12 mouse cellular contexts compared by ENCODE assay signal in the genomic region with DNA sequence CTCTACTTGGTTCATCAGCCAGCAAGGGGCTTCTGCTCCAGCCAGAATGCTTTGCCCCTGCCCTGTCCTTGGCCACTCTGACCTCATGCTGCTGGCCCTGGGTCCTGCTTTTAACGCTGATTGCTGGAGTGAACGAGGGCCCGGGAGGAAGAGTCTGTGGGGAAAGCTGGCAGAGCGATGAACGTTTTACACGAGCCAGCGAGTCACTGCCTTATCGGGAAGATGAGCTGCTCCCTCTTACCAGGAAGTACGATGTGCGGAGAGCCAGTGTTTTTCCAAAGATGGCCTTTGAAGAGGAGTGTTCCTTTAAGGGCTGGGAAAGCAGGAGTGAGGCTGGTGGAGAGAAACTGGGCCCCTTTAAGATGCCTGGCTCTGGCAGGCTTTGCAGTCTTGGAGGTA. TPM values are rescaled to one million over a fixed set of nuclear protein-coding genes. Genes with fewer than 3 reads are reported as not detected.
DNase-seq lines count a peak whose midpoint lies in the region; ATAC-seq lines count a peak whose summit lies in the region.
"Had no signal": no experiment of that assay in that cellular context is flagged by ENCODE, and none has a peak within 500 bp of the region (broad histone marks: within the 10 kb centered on the region; RNA-seq: fewer than 3 reads in every experiment).

No protein-coding gene starts in this region.

- peak overlapping the region; percentile 36 for H3K27ac ChIP-seq in heart, embryonic 13.5 days (replicated peaks)
- peak overlapping the region; percentile 43 for H3K27ac ChIP-seq in heart, embryonic 15.5 days
- H3K27ac ChIP-seq in liver, embryonic 13.5 days = peak overlapping the region; percentile 26; the same call in 1 of the 2 replicates
- no peak overlapping the region for H3K27ac ChIP-seq in forebrain, embryonic 16.5 days (ENCODE audit: low read length)
- H3K27ac ChIP-seq: embryonic facial prominence, embryonic 12.5 days; layer of hippocampus, adult 2 months had no signal

- peak overlapping the region; percentile 41 for H3K4me2 ChIP-seq in heart, embryonic 13.5 days
- peak overlapping the region; percentile 26; the same call in 1 of the 2 replicates for H3K4me2 ChIP-seq in heart, embryonic 15.5 days
- H3K4me2 ChIP-seq in liver, embryonic 13.5 days = peak overlapping the region; percentile 41
- no peak overlapping the region for H3K4me2 ChIP-seq in forebrain, embryonic 16.5 days (ENCODE audit: low read length)
- H3K4me2 ChIP-seq: embryonic facial prominence, embryonic 12.5 days had no signal

- no peak overlapping the region for H3K4me3 ChIP-seq in heart, embryonic 13.5 days
- H3K4me3 ChIP-seq in heart, embryonic 15.5 days = no peak overlapping the region
- H3K4me3 ChIP-seq in liver, embryonic 13.5 days (replicated peaks) = no peak overlapping the region
- H3K4me3 ChIP-seq in forebrain, embryonic 16.5 days (replicated peaks; ENCODE audit: low read length) = no peak overlapping the region
- H3K4me3 ChIP-seq: embryonic facial prominence, embryonic 12.5 days; layer of hippocampus, adult 2 months had no signal

- peaks cover 43% of the 10 kb centered on the region for H3K4me1 ChIP-seq in heart, embryonic 13.5 days
- H3K4me1 ChIP-seq in heart, embryonic 15.5 days (replicated peaks) = peaks cover 35% of the 10 kb centered on the region
- peaks cover 44% of the 10 kb centered on the region for H3K4me1 ChIP-seq in liver, embryonic 13.5 days (replicated peaks)
- H3K4me1 ChIP-seq in forebrain, embryonic 16.5 days (replicated peaks; ENCODE audit: control insufficient read depth, insufficient read depth, low read length) = peaks cover 27% of the 10 kb centered on the region

- H3K9me3 ChIP-seq in heart, embryonic 13.5 days = no peaks in the 10 kb centered on the region
- no peaks in the 10 kb centered on the region for H3K9me3 ChIP-seq in heart, embryonic 15.5 days (replicated peaks)
- no peaks in the 10 kb centered on the region for H3K9me3 ChIP-seq in liver, embryonic 13.5 days (replicated peaks)
- no peaks in the 10 kb centered on the region for H3K9me3 ChIP-seq in forebrain, embryonic 16.5 days (ENCODE audit: control insufficient read depth, low read length)
- H3K9me3 ChIP-seq: embryonic facial prominence, embryonic 12.5 days had no signal

- H3K27me3 ChIP-seq in heart, embryonic 13.5 days (replicated peaks) = no peaks in the 10 kb centered on the region
- H3K27me3 ChIP-seq in heart, embryonic 15.5 days = no peaks in the 10 kb centered on the region
- peaks cover 41% of the 10 kb centered on the region for H3K27me3 ChIP-seq in liver, embryonic 13.5 days
- H3K27me3 ChIP-seq in forebrain, embryonic 16.5 days (replicated peaks; ENCODE audit: control insufficient read depth, insufficient read depth, low read length) = no peaks in the 10 kb centered on the region; the same call in 1 of the 2 replicates

- WGBS in heart, embryonic 13.5 days = 3% methylated on average over 10 of the region's 10 CpGs
- WGBS in heart, embryonic 15.5 days = 9% methylated on average over 10 of the region's 10 CpGs
- WGBS in liver, embryonic 13.5 days (ENCODE audit: insufficient replicate concordance) = 20% methylated on average over 10 of the region's 10 CpGs
- 58% methylated on average over 10 of the region's 10 CpGs for WGBS in forebrain, embryonic 16.5 days

- H3K9ac ChIP-seq in heart, embryonic 13.5 days = peak overlapping the region; percentile 69
- no peak overlapping the region for H3K9ac ChIP-seq in heart, embryonic 15.5 days
- H3K9ac ChIP-seq in liver, embryonic 13.5 days = no peak overlapping the region; the same call in 1 of the 2 replicates
- no peak overlapping the region for H3K9ac ChIP-seq in forebrain, embryonic 16.5 days (replicated peaks; ENCODE audit: low read depth, low read length)
- H3K9ac ChIP-seq: embryonic facial prominence, embryonic 12.5 days had no signal

- H3K36me3 ChIP-seq in heart, embryonic 13.5 days = no peaks in the 10 kb centered on the region
- no peaks in the 10 kb centered on the region for H3K36me3 ChIP-seq in heart, embryonic 15.5 days
- H3K36me3 ChIP-seq in liver, embryonic 13.5 days = no peaks in the 10 kb centered on the region
- H3K36me3 ChIP-seq in forebrain, embryonic 16.5 days (ENCODE audit: control insufficient read depth, insufficient read depth) = no peaks in the 10 kb centered on the region
- H3K36me3 ChIP-seq: embryonic facial prominence, embryonic 12.5 days had no signal

- DNase-seq in heart, postnatal 4 days = no peak
- DNase-seq in MEL-GATA-1-ER (ENCODE audit: extremely low read depth, low read depth) = peak; percentile 51
- no peak for DNase-seq in liver, embryonic 13.5 days
- DNase-seq in embryo, embryonic 11 days = no peak
- DNase-seq: gastrocnemius, postnatal 14 days; thymus, postnatal 25 days had no signal

- ATAC-seq in heart, embryonic 13.5 days (ENCODE audit: extremely low read depth, insufficient number of reproducible peaks, low FRiP score, low TSS enrichment) = no peak
- ATAC-seq in heart, embryonic 15.5 days (replicated peaks; ENCODE audit: insufficient number of reproducible peaks, insufficient read depth, low FRiP score, low read depth) = no peak
- no peak for ATAC-seq in liver, embryonic 13.5 days (ENCODE audit: low read depth)
- no peak for ATAC-seq in monocyte, adult 5-6 weeks (replicated peaks; ENCODE audit: insufficient number of reproducible peaks, low FRiP score, low TSS enrichment, poor library complexity, severe bottlenecking)
- no peak for ATAC-seq in forebrain, embryonic 16.5 days

RNA-seq across cellular contexts. Expression of gene Csrp1, which starts 28.4 kb away (rescaled TPM):
- polyA plus RNA-seq in heart, embryonic 13.5 days (2015; fragmentation: Nextera tagmentation; extraction: Ambion mirVana) = 207 and 208 TPM in 2 replicates
- total RNA-seq in heart, postnatal 4 days (2021) = 100 to 1,000 TPM; 262 to 267 TPM
- 149 and 169 TPM in 2 replicates for polyA plus RNA-seq in heart, embryonic 15.5 days (2015; fragmentation: Nextera tagmentation; extraction: Ambion mirVana)
- 33.8 and 36.8 TPM in 2 replicates for polyA plus RNA-seq in liver, embryonic 13.5 days (2015; fragmentation: Nextera tagmentation; extraction: Ambion mirVana)
- total RNA-seq in monocyte, adult 5-6 weeks (2017) = 25.1 to 38.6 TPM (median 32.4 TPM) in 3 replicates
- 14.5 and 17.6 TPM in 2 replicates for polyA plus RNA-seq in forebrain, embryonic 16.5 days (2015; fragmentation: Nextera tagmentation; extraction: Ambion mirVana)
